Mouse (Mus musculus): ENCODE results near the gene Cdca5. TPM values are rescaled to one million over a fixed set of nuclear protein-coding genes. Genes with fewer than 3 reads are reported as not detected.

The Cdca5 gene
- total RNA-seq, 2 experiments from 2014 or later = 0.19 TPM

DNA sequence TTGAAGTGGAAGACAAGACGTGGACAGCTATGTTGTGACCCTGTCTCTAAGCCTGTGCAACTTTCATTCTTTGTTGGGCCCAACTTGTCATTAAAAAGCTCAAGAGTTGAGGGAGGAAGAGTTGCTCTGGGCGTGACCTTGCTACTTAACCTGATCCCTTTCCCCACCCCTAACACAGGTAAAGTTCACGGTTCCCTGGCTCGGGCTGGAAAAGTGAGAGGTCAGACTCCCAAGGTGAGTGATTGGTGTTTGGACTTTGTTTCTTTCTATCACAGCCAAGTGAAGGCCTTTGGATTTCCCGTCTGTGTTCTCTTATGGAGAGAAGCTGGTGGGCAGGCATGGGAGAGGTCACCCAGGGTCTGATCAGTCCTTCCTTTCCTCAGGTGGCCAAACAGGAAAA lies 25.8 kb upstream of the Cdca5 start:
- no peak for DNase-seq
- intact Hi-C loops (cut with DNase I) = no loop called here

DNA sequence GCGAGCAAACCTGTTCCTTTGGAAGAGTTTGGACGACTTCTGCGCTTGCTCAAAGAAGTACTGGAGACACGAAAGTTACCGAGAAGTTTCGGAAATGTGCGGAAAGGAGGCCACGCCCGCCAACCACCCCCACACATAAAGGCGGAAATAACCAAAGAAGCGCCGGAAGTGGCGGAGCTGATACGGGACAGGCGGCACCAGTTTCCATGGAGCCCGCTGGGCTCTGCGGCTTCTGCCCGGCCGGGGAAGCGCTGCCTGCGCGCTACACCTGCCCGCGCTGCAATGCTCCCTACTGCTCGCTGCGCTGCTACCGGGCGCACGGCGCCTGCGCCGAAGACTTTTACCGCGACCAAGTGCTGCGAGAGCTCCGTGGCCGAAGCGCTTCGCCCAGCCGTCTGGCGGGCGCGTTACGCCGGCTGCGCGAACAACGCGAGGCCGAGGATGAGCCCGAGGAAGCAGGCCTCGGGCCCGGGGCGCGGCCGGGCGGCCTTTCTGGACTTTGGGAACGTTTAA lies 23.7 kb upstream of the Cdca5 start, which contains the start of gene Znhit2:
Gene Znhit2, plus strand, starts transcription at position 172 of the 513 bp plus-strand sequence.
- intact Hi-C loops (cut with DNase I) = loop anchor here (5.0 kb wide), 2 partner anchors 149 to 181 kb away; partner anchors contain the start of genes Atg2a and Dpf2
- peak; percentile 90 to 93 for DNase-seq

- no peak for DNase-seq
- intact Hi-C loops (cut with DNase I) = loop anchor here (5.0 kb wide), 2 partner anchors 149 to 181 kb away; partner anchors contain the start of genes Atg2a and Dpf2
These were observed 23.0 kb upstream of the Cdca5 start for GRCm38 (mm10) chr19:6061641-6062302.

DNA sequence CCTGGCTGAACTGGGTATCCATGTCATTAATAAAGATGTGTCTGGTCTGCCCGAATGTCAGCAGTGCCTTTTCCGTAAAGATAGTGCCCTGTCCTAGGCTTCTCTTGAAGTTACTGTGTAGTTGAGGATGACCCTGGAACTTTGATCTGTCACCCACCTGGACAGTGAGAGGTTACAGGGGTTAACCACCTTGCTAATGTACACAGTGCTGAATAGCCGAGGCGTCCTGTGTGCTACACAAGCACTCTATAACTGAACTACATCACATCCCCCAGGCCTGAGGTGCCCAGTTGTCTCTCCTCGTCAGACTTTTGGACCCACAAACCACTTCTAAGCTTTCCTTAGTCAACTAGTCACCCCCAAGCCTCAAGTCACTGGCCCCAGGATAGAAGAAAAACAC lies 22.4 kb upstream of the Cdca5 start:
- intact Hi-C loops (cut with DNase I) = loop anchor here (5.0 kb wide), 2 partner anchors 150 to 180 kb away; partner anchors contain the start of genes Atg2a and Dpf2

GRCm38 (mm10) chr19:6063081-6063480 lies 21.7 kb upstream of the Cdca5 start:
- intact Hi-C loops (cut with DNase I) = loop anchor here (5.0 kb wide), 2 partner anchors 151 to 179 kb away; partner anchors contain the start of genes Atg2a and Dpf2

More for the DNA sequence above, 22.4 kb upstream of the Cdca5 start:
- DNase-seq = no peak

DNA sequence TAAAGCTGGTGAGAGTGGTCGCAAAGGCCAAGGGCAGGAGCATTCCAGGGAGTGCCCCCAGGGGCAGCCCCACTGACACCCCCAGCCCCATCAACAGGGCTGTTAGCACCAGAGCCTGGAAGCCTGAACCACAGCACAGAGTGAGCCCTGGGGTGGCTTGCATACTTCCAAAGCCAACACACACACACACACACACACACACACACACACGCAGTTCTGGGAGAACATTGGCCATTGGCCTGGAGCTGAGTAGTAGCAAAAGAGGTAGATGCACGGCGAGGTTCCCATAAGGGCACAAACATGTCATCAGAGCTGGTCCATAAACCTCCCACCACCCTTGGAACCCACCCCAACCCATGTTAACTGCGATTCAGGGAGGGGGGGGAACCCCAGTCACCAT lies 18.2 kb upstream of the Cdca5 start:
- no peak for DNase-seq
- intact Hi-C loops (cut with DNase I) = no loop called here

More at GRCm38 (mm10) chr19:6063081-6063480, 21.7 kb upstream of the Cdca5 start:
- DNase-seq = no peak

DNA sequence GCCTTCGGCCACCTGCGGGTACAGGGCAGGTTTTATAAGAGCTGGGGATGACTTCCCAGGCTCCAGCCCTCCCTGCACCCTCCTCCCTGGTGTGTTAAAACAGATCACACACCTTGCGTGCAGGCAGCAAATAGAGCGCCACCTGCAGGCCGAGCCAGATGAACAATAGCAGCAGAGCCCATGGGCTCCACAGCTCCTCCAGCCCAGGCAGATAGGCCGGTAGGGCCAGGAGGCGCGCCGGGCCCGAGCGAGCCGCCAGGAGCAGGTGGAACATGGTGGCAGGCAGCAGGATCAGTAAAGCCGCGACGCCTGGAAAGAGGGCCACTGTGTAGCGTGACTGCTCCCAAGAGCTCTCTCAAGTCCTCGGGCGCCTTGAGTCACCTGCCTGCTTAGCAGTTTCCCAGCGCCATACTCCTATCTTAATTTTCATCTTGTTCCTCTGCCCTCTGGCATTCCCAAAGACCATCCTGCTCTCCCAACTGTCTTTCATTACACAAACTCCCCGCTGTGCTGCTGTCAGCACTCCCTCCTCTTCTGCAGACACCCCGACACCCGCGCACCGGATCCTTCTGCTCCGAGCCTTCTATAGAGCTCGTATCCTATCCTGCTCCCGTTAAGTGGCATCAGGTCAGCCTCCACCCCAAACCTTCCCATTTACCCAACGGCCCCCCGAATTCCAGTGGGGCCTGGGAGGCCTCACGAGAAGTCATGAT lies 17.6 kb upstream of the Cdca5 start:
- DNase-seq = peak; percentile 69 to 78
- intact Hi-C loops (cut with DNase I) = no loop called here

- intact Hi-C loops (cut with DNase I) = no loop called here
- peak; percentile 87 for DNase-seq
These were observed 16.9 kb upstream of the Cdca5 start, which contains the start of gene Tm7sf2 for GRCm38 (mm10) chr19:6067724-6068415. Gene Tm7sf2 (minus strand): TSS chr19:6068373.

- intact Hi-C loops (cut with DNase I) = no loop called here
- no peak for DNase-seq
These were observed 15.8 kb upstream of the Cdca5 start for GRCm38 (mm10) chr19:6068951-6069350.

DNA sequence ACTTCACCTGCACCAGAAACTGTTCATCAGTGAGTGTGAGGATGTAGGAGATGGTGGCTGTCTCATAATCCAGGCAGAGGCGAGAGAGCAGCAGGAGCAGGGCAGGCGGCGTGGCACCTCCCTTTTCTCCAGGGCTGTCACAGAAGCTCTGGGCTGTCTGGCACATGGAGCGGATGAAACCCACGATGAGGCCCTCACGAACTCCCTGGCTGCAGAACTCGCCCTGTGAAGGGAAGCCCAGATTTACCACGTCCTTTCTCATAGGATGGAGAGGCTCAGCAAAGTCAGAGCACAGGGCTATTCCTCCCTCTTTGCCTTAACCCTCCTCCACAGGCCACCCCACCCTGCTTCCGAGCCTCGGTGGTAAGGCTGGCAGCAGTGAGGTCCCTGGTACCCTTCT lies 14.9 kb upstream of the Cdca5 start:
- intact Hi-C loops (cut with DNase I) = no loop called here
- no peak for DNase-seq

DNA sequence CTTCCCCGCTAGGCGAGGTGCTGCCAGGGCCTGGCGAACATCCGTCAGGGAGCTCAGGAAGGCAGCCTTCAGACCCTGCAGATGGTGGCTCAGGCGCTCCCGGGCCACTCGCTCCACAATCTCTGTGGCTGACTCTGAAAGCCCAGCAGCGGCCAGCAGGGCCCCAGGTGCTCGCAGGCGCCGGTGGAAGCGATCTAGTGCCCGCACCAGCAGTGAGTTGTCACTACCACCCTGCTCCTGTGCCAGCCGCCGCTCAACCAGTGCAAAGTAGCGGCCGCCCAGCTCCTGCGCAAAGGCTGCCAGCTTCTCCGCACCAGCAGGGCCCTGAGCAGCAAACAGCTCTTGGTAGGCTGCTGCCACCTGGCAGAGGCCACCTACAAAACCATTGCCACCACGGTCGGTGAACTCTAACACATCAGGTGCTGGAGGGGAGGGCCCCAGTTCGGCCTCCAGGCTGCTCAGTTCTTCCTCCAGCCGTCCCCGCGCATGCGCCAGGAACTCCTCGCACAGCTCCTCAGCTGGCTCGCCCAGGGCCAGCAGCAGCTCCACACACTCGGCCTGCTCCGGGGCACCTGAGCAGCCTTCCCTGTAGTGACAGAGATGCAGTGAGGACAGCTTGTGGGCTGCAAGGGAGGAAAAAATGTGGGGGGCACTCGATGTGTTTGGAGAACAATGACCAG lies 14.1 kb upstream of the Cdca5 start:
- intact Hi-C loops (cut with DNase I) = no loop called here

DNA sequence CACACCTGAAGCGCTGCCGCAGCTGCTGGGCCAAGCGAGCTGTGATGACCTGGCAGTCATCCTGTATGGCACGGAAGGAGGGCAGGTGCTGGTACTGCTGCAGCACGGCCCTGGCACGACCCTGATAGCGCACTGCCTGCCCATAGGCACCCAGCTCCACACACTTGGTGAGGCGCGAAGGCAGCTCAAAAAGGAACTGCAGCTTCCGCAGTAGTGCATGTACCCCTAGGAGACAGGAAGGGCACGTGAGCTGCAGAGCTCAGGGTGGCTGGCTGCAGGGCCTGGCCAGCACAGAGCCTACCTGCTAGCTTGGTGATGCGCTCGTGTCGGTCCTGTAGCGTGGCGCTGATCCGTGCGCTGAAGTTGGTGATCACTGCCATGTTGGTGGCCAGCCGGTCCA lies 13.5 kb upstream of the Cdca5 start:
- intact Hi-C loops (cut with DNase I) = no loop called here

More for the DNA sequence above, 14.1 kb upstream of the Cdca5 start:
- DNase-seq = no peak

GRCm38 (mm10) chr19:6073889-6074288 lies 10.9 kb upstream of the Cdca5 start:
- no peak for DNase-seq
- intact Hi-C loops (cut with DNase I) = no loop called here

More for the DNA sequence above, 13.5 kb upstream of the Cdca5 start:
- no peak for DNase-seq

GRCm38 (mm10) chr19:6076564-6077393 lies 8.0 kb upstream of the Cdca5 start, which contains the start of gene Vps51:
Gene Vps51 (minus strand): TSS chr19:6077231.
- DNase-seq = peak; percentile 86 to 87
- intact Hi-C loops (cut with DNase I) = loop anchor here (5.0 kb wide), 1 partner anchor 256 kb away; the partner anchor contains the start of gene Men1

GRCm38 (mm10) chr19:6079983-6080480 lies 4.8 kb upstream of the Cdca5 start, which contains the start of gene Tmem262:
Gene Tmem262 (plus strand): TSS chr19:6080033.
- intact Hi-C loops (cut with DNase I) = loop anchor here (5.0 kb wide), 1 partner anchor 252 kb away; the partner anchor contains the start of gene Men1
- no peak for DNase-seq

DNA sequence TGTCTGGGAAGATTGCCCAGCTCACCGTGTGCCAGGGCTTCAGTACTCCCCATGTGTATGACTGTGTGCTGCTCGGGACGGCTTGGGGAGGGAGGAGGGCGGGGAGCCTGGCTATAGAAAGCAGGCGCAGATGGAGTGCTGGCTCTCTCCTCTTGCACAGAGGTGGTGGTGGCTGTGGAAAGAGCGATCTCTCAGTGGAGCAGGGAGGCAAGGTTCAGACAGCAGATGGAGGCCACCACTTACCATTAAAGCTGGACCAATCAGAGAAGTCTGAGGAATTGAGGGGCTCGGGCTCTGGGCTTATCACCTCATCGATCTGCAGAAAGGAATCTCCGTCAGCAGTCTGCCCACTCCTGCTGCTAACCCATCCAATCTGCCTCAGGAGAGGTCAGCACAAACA lies 2.6 kb upstream of the Cdca5 start, which contains the start of gene Gm28374:
Gene Gm28374, minus strand, starts transcription at position 101 of the 400 bp plus-strand sequence.
- intact Hi-C loops (cut with DNase I) = no loop called here
- DNase-seq = no peak

- no peak for DNase-seq
These were observed 665 bp downstream of the Cdca5 start for GRCm38 (mm10) chr19:6085417-6085879.

GRCm38 (mm10) chr19:6088841-6089240 lies 4.1 kb downstream of the Cdca5 start:
- intact Hi-C loops (cut with DNase I) = no loop called here

More at GRCm38 (mm10) chr19:6085417-6085879, 665 bp downstream of the Cdca5 start:
- intact Hi-C loops (cut with DNase I) = no loop called here

More at GRCm38 (mm10) chr19:6088841-6089240, 4.1 kb downstream of the Cdca5 start:
- DNase-seq = no peak

All from heart, postnatal 36 days (tissue).